Mouse (Mus musculus) CD4-positive, CD25-positive, alpha-beta regulatory T cell, adult 9 weeks (primary cell): ENCODE data around the gene Angptl1. TPM values are rescaled to one million over a fixed set of nuclear protein-coding genes. Genes with fewer than 3 reads are reported as not detected.

Experiments used
- polyA plus RNA-seq: library from polyadenylated mRNA; unstranded; fragments of 100-300 nt; shearing (Covaris generic); gene quantifications from one replicate; pipeline ENCODE4 v1.2.1, GENCODE M21; 2017

Angptl1 gene
- 0.42 TPM for polyA plus RNA-seq

DNA sequence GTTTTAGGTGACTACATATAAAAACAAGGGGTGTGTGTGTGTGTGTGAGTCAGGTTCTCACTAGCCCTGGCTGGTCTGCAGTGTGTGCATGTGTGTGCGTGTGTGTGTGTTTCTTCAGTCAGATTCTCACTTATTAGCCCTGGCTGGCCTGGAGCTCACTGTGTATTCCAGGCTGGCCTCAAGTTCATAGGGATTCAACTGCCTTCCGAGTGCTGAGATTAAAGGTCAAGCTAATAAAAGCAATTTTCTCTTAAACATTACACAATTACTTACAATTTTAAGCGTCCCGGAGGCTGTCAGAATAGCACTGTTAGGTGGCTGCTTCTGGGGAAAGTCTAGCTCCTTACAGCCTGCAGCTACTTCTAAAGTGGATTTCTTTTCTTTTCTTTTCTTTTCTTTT is at the start of gene Angptl1:
Gene Angptl1, plus strand, starts transcription at position 386 of the 400 bp plus-strand sequence.

Other genes starting within 250 kb of the Angptl1 start
- 56.8 TPM for gene Tor3a, start 164.2 kb upstream of the Angptl1 start, polyA plus RNA-seq
- gene Fam20b, start 119.5 kb upstream of the Angptl1 start, polyA plus RNA-seq = 14.2 TPM
- 59.2 TPM for gene Ralgps2, start 101.1 kb downstream of the Angptl1 start, polyA plus RNA-seq